Mouse (Mus musculus) 3134 (cell line): ENCODE measurements at regions not wholly inside any gene's neighbourhood (a gene's known extent, or its start where the extent isn't known, plus 50 kb on each side); places are given as distances from the start of the nearest gene placed in this dataset.

Experiments
- DNase-seq: peaks from one replicate; pipeline ENCODE4 v3.0.0-alpha.2; 2011; ENCODE audit warnings: low spot score; ENCODE audit not compliant: insufficient read length; ENCODE audit errors: extremely low read depth

DNA sequence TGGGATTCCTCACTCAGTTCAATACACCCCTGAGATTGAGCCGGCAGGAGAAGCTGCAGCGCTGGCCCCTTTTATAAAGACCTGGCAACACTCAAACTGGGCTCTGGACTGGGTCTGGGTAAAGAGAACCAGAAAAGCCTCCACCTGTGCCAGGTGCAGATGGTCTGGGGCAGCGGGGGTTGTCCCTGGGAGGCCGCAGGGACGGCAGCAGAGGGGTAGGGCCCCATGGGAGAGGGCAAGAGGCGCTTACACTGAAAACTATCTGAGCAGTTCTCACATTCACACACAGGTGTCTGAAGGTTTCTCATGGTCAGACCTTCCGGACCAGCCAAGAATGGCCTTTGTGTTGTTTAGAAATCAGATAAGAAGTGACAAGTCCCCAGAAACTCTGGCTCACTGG is 356.1 kb upstream of the Prox1 start:
- DNase-seq = no peak

DNA sequence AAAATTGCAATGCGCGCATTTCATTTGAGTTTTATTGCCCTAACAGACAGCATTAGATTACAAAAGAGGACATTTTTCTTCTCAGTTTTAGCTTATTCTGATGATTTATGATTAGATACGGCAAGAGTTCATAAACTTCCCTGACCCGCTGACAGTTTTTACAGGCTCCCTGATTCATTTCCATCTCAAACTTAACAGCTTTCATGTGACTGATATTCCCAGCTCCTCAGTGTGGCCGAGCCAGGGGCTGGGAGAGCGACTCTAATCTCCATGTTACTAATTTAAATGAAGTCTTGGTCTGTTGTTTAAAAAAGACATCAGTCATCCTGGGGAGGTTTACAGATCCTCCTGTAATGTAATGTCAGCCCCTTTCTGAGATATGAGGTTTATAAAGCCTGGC is 355.5 kb upstream of the Prox1 start:
- no peak for DNase-seq

DNA sequence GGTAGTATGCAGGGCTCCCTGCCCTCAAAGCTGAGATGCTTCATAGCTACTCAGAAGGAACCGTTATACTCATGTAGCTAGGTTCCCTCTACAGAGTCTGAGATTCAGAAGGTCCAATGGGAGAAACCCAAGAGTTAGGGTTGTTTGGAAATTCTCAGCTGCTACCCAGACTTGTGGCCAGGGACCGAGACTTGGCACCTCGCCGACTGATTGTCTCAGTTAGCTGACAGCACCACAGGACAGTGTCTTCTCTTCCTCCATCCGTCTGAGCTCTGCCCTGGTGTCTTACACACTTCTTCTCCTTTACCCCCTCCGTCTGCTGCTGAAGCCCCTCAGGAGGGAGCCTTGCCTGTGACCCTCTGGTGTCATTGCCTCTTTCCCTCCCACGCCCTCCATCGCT is 329.6 kb upstream of the Prox1 start:
- DNase-seq = no peak

DNA sequence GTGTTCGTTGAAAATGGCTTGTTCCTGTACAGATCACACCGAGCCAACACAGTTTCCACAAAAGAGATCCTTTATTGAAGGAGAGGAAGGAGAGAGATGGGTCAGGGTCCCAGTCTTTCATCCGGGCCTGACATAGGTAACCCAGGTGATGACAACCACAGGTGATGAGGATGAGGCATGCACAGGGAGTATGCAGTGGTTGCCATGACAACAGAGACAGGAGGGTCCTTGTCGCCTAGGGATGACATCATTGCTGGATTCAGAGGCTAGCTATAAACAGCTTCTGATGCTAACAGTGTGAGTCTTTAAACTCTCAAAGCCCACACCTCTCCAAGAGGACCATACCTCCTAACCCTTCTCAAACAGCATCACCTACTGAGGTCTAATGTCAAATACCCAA is 327.0 kb upstream of the Prox1 start:
- DNase-seq = no peak

DNA sequence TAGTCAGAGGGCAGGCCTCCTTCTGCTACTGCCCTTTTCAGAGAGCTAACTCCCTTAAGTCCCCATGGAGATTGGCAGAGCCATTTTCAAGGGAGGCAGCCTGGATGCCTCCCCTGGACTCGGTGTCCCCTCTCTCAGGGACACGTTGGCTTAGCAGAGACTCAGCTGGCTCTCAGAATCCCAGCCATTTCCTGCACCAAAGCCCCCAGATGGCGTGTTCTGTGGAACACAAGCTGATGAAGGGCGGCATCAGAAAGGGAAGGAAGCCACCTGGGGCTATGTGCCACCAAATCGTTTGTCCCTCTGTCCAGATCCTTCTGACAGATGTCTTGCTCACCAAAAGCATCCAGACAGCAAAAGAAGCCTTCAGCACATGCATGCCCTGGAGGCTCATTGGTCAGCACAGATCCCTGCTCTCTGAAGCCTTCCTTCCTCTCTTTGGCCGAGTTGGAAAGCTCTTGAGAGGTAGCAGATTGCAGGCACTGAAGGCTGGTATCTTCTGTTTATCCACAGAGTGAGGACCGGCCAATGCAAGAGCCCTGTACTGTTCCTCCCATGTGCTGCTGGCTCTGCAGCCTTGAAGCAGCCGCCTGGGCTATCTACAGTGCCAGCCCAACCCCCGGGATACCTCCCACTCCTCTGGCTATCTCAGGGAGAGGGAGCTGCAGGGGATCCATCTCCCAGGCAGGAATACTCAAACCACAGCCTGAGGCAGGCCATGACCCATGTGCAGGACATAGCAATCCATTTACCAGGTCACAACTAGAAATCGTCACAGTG is 325.4 kb upstream of the Prox1 start:
- no peak for DNase-seq

DNA sequence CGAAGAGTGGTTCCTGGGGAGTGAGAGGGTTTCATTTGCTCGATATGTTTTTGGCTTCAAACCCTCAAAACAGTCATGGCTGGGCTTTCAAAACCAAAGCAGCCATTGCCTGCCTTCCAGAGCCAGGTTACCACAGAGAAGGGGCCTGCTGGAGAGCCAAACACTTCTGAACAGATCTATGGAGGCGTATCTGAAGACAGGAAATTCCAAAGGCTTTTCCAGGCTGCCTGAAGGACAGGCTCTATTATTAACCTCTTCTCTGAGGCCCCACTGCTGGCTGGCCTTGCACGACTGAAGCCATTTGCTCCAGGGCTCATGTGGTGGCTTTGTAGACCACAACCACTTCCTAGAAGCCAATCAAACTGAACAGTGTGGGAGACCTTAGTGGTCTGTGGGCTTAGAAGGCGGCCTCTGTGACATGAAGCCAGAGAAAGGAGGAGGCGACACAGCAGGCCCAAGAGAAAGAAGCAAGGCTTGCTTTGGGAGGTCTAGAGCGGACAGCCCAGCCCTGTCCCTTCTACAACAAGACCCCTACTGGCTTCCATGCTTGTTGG is 316.1 kb upstream of the Prox1 start:
- no peak for DNase-seq

DNA sequence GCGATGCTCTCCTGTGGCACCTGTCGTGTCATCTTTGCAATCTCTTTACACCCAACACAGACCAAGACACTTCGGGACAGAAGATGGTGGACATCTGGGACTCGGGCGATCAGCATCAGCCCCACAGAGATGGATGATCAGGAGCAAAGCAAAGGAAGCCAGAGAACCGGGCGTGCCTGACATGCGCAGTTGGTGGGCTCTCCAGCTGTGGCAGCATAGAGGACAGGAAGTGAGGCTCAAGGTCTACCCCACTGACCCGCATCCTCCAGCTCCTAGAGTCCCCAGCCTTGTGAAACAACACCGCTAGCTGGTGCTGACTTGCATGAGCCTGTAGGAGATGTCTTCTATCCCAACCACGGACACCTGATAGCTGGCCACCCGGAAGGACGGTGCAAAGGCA is 312.9 kb upstream of the Prox1 start:
- DNase-seq = no peak

DNA sequence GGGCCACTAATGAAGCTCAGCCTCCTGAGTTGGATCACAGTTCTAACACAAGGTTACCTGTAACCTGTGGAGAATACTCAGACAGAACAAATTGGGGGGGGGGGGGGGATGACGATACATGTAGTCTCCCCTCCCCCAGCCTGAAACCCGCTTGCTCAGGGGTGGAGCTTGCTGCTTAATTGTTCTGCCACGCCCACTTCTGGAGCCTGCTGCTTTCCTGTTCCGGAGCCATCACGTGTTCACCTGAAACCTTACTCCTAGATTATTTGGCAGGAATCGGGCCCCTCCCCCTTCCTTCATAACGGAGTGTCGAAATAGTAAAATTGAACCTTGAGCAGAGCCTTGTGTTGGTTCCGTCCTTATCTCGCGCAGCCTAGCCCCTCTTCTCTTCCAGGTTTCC is 310.6 kb upstream of the Prox1 start:
- no peak for DNase-seq

DNA sequence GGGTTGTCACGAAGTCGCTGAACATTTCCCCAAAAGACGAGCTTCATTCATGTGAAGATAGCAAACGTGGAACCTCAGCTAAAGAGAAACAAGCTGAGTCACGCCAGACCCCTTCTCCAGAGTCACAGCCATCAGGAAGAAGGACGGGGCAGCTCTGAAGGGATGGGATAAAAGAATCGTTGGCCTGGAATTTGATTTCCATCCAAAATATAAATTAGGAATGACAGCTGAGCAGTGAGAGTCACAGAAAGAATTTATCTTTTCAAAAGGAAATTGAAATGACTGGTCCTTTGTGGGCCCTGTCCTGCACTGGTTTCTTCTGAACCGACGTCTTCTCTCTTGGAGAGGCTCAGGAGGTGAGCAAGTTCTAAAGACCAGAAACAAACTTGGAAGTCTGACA is 310.1 kb upstream of the Prox1 start:
- DNase-seq = no peak

DNA sequence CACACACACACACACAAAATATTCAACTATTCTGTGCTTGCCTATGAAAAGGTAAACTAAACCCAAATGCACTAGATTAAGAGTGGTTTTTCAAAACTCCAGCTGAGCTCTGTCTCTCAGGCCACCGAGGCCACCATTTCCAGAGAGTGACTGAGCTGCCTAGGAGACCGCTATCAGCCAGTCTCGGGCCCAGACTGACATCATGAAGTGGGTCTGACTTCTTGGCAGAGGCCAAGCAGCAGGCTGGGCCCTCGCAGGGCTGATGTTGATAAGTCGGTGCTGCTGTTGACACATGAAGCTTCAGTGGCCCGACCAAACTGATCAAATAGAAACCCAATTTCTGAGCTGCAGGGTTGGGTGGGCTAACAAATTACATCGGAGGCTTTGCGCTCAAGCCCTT is 302.2 kb upstream of the Prox1 start:
- DNase-seq = no peak

DNA sequence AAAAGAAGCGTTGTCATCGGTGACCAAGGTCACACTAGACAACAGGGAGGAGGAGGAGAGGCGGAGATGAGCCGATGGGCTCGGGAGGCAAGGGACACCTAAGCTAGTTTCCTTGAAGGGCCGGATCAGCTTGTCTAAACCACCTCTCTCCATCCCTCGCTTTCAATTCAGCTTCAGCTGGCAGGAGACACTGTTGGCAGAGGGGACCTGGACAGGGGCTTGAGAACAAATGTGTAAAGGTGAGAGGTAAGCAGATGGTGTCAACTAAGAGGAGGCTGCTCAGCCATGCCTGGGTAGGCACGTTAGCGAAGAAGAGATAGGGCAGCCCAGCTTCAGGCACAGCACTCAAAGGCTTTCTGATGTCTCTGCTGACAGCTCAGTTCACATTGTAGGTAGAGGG is 299.8 kb upstream of the Prox1 start:
- no peak for DNase-seq

DNA sequence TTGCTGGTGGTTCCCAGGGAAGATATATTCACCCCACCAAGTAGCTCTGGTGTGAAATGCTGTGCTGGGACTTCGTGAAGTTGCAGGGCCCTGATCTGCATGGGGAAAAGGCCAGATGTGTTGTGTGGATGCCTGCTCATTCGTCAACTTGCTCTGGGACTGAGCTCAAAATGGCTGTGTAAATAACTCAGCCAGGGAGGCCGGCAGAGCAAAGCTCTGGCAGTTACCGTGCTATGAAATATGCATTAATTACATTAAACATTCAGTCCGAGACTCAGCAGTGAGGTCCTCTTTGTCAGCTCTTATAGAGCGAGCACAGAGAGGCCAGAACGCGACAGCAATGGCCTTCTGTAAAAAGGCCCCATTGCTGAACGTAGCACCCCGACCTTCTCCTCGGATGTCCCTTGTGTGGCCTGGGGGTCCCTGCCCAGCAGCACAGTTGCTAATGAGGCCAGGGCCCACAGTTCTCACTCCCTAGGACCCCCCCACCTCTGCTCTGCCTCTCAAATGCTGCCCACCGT is 287.1 kb upstream of the Prox1 start:
- DNase-seq = no peak

DNA sequence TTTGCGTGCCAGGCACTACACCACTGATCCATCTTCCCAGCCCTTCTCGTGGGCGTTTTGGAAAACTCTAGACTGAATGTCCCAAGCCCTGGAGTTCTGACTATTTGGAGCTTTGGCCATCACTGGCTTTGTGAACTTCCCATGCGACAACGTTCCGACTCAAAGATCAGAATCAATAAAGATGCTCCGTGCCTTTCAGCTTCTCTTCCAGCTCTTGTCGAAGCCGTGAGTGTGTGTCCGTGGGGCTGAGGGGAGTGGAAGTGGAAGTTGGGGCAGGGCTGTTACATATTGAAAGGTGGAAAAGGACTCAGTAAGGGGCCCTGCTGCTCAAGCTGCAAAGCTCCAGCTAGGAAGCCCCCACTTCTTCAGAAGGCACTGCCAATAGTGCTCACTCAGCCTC is 283.0 kb upstream of the Prox1 start:
- no peak for DNase-seq

DNA sequence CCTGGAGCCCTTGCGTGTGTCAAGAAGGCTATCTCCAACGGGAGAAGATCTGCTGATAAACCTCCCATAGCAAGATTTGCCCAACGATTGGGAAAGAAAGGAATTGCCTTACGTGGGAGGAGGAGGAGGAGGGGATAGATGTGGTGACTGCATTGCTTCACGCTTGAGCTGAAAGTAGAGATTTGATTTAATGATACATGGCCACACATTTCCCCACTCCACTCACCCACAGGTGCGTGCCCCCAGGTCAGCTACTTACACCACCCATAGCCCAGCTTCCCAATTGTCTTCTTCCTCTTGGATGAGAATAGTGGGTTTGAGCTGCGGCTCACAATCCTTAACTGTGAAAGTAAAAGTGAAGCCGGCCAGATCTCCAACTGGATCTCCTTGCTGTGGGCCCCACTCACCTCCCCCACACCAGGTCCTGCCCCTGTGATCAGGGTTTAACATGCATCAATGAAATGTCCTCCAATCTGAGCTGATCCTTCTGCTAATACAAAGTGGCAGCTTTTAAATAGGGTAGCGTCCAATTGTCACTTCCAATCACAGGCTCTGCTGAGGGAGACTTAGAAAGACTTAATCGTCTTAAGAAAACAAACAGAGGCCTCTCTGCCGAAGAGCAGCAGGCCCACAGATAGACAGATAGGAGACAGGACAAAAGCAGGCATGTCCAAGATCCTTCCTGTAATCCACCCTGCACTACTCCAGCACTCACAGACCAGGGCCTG is 281.8 kb upstream of the Prox1 start:
- no peak for DNase-seq

DNA sequence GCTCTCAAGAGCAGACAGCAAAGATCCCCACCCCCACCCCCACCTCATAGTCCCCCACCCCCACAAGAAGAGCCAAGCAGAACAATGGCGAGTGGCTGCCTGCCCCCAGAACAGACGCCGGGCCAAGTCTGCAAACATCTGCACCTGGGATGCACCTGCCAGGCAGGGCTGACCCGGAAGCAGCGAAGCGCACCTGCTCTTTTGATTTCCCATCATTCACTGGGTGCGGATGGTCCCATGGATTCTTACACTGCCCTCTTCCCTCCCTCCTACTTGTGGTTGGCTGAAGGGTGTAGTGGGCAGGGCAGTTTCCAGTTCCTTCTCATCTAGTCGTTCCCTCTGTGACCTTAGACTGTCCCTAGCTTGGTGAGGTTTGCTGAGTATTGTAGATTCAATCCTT is 277.7 kb upstream of the Prox1 start:
- DNase-seq = no peak

DNA sequence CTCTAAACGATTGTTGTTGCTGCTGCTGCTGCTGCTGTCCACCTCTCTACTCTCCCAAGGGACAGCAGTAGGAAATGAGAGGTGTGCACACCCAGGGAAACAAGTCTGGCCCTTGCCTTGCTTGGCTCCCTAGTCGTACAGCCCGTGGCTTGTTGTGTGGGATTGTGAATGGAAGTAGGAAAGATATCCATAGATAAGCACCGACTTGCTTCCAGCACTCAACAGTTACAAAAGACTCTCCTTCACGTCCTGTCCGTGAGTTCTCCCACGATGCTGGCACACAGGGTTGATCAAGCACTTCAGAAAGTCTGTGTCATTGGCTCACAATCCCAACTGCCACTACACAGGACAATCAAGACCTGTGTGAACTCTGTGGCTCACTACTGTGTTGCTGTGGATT is 276.7 kb upstream of the Prox1 start:
- no peak for DNase-seq

DNA sequence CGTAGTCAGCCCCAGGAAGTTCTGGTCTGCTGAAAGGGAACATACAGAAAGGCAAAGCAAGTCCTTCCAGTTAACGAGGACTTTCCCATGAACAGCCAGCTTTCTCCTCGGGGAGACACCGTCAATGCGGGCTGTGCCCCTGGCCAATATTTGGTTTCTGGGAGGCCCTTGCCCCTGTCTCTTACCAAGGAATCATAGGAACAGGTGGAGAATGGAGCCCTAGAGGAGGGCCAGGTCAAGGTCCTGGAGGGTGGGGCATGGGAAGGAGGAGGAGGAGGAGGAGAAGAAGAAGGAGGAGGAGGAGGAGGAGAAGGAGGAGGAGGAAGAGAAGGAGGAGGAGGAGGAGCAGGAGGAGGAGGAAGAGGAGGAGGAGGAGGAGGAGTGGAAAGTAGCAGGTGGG is 276.2 kb upstream of the Prox1 start:
- no peak for DNase-seq

DNA sequence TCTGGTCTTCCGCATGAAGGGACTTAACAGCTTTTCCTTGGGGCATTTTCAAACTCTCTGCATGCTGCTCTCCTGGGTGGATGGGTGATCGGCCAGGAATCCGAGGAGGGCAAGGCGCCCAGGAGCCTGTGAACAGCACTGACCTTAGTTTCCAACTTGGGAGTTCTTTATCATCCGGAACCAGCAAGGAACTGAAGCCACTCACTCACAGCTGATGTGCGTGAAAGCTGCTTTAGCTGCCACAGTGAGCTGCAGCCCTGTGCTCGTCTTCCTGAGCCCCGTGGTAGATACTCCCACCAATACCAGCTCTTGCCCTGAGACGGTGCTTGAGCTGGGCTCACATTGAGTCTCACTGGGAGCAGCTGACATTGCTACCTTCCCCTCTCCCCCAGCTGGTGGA is 273.9 kb upstream of the Prox1 start:
- DNase-seq = no peak

DNA sequence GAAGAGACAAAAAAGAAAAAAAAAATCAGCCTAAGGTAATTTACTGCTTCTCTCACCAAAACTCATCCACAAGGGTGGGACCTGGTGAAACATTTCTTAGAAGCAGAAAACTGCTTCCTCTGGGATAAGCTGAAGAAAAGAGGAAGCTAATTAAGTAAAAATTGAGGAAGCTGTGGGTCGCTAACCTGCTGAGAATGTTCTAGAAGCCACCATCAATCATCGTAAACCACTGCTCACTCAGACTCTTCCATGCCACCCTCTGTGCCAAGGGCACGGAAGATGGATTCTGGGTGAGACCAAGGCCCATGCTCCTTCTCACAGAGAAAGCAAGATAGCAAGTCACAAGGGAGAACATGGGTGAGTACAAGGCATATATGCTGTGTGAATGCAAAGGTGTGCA is 272.7 kb upstream of the Prox1 start:
- DNase-seq = no peak

DNA sequence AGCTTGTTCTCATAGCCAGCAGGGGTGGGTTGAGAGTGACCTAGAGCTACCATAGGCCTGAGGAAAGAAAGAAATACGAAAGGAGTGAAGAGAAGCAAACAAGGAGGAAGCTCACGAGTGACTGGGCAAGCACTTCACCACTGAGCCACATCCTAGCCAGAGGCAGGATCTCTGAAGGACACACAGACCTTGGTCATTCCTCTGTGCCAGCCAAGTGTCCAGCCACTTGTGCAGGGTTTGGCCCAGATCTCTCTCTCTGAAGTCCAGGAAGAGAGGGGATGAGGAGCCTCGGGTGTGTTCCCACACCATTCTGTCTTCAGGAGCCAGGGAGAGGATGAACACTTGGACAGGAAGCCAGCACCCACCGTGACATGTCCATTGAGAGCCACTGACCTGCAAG is 271.7 kb upstream of the Prox1 start:
- DNase-seq = no peak

DNA sequence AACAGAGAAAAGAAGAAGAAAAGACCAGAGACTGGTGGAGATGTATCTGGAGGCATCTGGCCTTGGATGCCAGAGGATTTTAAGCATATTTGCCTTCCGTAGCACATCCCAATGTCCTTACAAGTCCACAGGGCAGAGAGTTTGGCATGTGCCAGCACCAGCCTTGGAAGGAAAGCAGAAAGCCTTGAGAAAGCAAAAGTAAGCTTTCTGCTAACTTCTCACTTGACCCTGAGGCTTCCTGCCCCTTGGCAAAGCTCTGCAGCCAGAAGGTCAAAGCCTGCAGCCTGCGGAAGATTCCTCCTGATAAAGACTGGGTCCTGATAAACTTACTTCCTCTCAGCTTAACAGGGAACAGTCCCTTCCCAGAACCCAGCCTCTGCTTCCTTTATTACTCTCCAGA is 268.3 kb upstream of the Prox1 start:
- no peak for DNase-seq

DNA sequence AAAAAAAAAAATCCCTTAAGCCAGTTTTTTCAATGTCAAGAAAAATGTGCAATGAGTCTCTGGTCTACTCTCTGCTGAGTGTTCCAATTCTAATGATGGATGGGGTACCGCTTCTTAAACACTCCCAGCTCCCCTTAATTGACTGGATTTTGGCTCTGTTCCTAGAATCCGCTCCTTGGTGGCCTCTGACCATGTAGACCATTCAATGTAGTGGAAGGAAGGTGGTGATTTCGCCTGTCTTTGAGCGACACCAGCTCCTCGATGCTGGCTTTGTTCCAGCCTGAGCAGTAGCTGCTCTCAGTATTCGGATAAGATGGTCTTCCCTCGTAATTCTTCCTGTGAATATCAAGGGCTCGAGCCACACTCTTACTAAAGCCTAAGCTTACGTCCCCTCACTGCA is 252.4 kb upstream of the Prox1 start:
- no peak for DNase-seq
